Mouse (Mus musculus) c-Kit-negative CD71-positive TER-119-positive erythroid progenitor cells, embryonic 14.5 days (primary cell): Measurements from ENCODE around the gene Taok1.
A peak's percentile ranks its signal among the peaks of the same experiment; 100 is the strongest.
"Not testable (repeated sequence)": the region's sequence is repeated elsewhere in the genome, so short reads cannot be mapped to it uniquely, and the experiment has no call there.

ENCODE experiments used
- DNase-seq: peaks from one replicate; pipeline ENCODE4 v3.0.0-alpha.2; 2013; ENCODE audit warnings: low read depth, low spot score

Taok1 gene

GRCm38 (mm10) chr11:77607538-77608455, at the start of gene Taok1:
Taok1 (minus strand) TSS chr11:77607815.
- peak; percentile 97 for DNase-seq

GRCm38 (mm10) chr11:77653406-77654190, 46.0 kb upstream of the Taok1 start:
- not testable (repeated sequence) for DNase-seq

- no peak for DNase-seq
Measured at GRCm38 (mm10) chr11:77652484-77652883, 44.9 kb upstream of the Taok1 start.

GRCm38 (mm10) chr11:77648878-77649277, 41.3 kb upstream of the Taok1 start:
- no peak for DNase-seq

- no peak for DNase-seq
Measured at GRCm38 (mm10) chr11:77645481-77645880, 37.9 kb upstream of the Taok1 start.

- DNase-seq, result no peak
Measured at GRCm38 (mm10) chr11:77641390-77641789, 33.8 kb upstream of the Taok1 start.

GRCm38 (mm10) chr11:77630257-77630670, 22.6 kb upstream of the Taok1 start:
- DNase-seq, result peak; percentile 71

- peak; percentile 60 for DNase-seq
Measured at GRCm38 (mm10) chr11:77629476-77629875, 21.9 kb upstream of the Taok1 start.

- peak; percentile 59 for DNase-seq
Measured at GRCm38 (mm10) chr11:77626596-77627535, 19.3 kb upstream of the Taok1 start.

GRCm38 (mm10) chr11:77625061-77625855, 17.6 kb upstream of the Taok1 start:
- no peak for DNase-seq

GRCm38 (mm10) chr11:77624441-77625060, 16.9 kb upstream of the Taok1 start:
- DNase-seq, result no peak

- no peak for DNase-seq
Measured at GRCm38 (mm10) chr11:77624002-77624401, 16.4 kb upstream of the Taok1 start.

GRCm38 (mm10) chr11:77621902-77622535, 14.4 kb upstream of the Taok1 start:
- no peak for DNase-seq

GRCm38 (mm10) chr11:77615084-77615624, 7.5 kb upstream of the Taok1 start:
- DNase-seq, result no peak

- no peak for DNase-seq
Measured at GRCm38 (mm10) chr11:77606835-77607537, 629 bp downstream of the Taok1 start.

- no peak for DNase-seq
Measured at GRCm38 (mm10) chr11:77606469-77606834, 1.2 kb downstream of the Taok1 start.

- DNase-seq, result peak; percentile 35
Measured at GRCm38 (mm10) chr11:77597266-77597665, 10.3 kb downstream of the Taok1 start.

- no peak for DNase-seq
Measured at GRCm38 (mm10) chr11:77591388-77591787, 16.2 kb downstream of the Taok1 start.

- no peak for DNase-seq
Measured at GRCm38 (mm10) chr11:77590801-77591200, 16.8 kb downstream of the Taok1 start.
